Mouse (Mus musculus) neural tube, embryonic 12.5 days (tissue): Measurements from ENCODE around the gene Nmrk2. TPM values are rescaled to one million over a fixed set of nuclear protein-coding genes. Genes with fewer than 3 reads are reported as not detected.
"Not testable (repeated sequence)": the region's sequence is repeated elsewhere in the genome, so short reads cannot be mapped to it uniquely, and the experiment has no call there.

ENCODE experiments used
- ATAC-seq: fragments of 200-750 bp; cut with Nextera tagmentation; 2 replicates; pipeline ENCODE4 v1.8.0; 2017; ENCODE audit warnings: low read depth, mild to moderate bottlenecking, moderate TSS enrichment, moderate library complexity; ENCODE audit not compliant: low FRiP score
- H3K27ac ChIP-seq: fragments of 300-500 bp; sonication (generic); 2 replicates; pipeline ENCODE4 v1.5.1; 2016
- H3K27me3 ChIP-seq: fragments of 300-500 bp; sonication (generic); replicated peaks from 2 replicates; pipeline ENCODE4 v1.6.1; 2016; ENCODE audit warnings: mild to moderate bottlenecking
- H3K36me3 ChIP-seq: fragments of 300-500 bp; sonication (generic); 2 replicates; pipeline ENCODE4 v1.6.1; 2016; ENCODE audit warnings: mild to moderate bottlenecking
- H3K4me1 ChIP-seq: fragments of 300-500 bp; sonication (generic); 2 replicates; pipeline ENCODE4 v1.6.1; 2016
- H3K4me2 ChIP-seq: fragments of 300-500 bp; sonication (generic); replicated peaks from 2 replicates; pipeline ENCODE4 v1.6.1; 2016; ENCODE audit warnings: mild to moderate bottlenecking
- H3K4me3 ChIP-seq: fragments of 300-500 bp; sonication (generic); 2 replicates; pipeline ENCODE4 v1.5.1; 2016
- H3K9ac ChIP-seq: fragments of 300-500 bp; sonication (generic); 2 replicates; pipeline ENCODE4 v1.6.1; 2016; ENCODE audit warnings: mild to moderate bottlenecking
- H3K9me3 ChIP-seq: fragments of 300-500 bp; sonication (generic); 2 replicates; pipeline ENCODE4 v1.6.1; 2016; ENCODE audit warnings: mild to moderate bottlenecking
- WGBS: fragments of 180-500 bp; shearing (Covaris S2); methylation state at CpG from one replicate; pipeline ENCODE4 v1.1.7; 2016; 5-methylcytosine and 5-hydroxymethylcytosine counted together
- polyA plus RNA-seq: library from polyadenylated mRNA; unstranded; fragments of >200 nt; fragmentation: Nextera tagmentation; extraction: Ambion mirVana; gene quantifications from 2 replicates; pipeline ENCODE4 v1.2.1, GENCODE M21; 2016

Nmrk2 gene
- polyA plus RNA-seq, 1 experiment from 2014 or later: not detected

GRCm38 (mm10) chr10:81192270-81192967, 9.4 kb downstream of the Nmrk2 start:
- Histone ChIP-seq H3K4me1 (peaks cover 19% of the 10 kb centered on the region), H3K9me3 (no peaks in the 10 kb centered on the region), H3K4me2 (peak overlapping the region; percentile 96), H3K36me3 (peaks cover 26% of the 10 kb centered on the region), H3K4me3 (peak overlapping the region; percentile 67), H3K9ac (peak overlapping the region; percentile 77), H3K27ac (peak overlapping the region; percentile 94), H3K27me3 (peaks cover 36% of the 10 kb centered on the region)
- peak; percentile 82 for ATAC-seq
- under 1% methylated on average over 91 of the region's 93 CpGs for WGBS

GRCm38 (mm10) chr10:81191342-81191982, 10.4 kb downstream of the Nmrk2 start:
- no peak overlapping the region for H3K27ac ChIP-seq
- H3K4me3 ChIP-seq: peak overlapping the region; percentile 67; the same call in 1 of the 2 replicates
- H3K9ac ChIP-seq: peak overlapping the region; percentile 77; the same call in 1 of the 2 replicates

GRCm38 (mm10) chr10:81190912-81191321, 10.9 kb downstream of the Nmrk2 start:
- Histone ChIP-seq H3K27ac (no peak overlapping the region), H3K4me1 (peaks cover 19% of the 10 kb centered on the region), H3K9ac (no peak overlapping the region), H3K9me3 (no peaks in the 10 kb centered on the region), H3K4me2 (no peak overlapping the region), H3K36me3 (peaks cover 38% of the 10 kb centered on the region), H3K4me3 (no peak overlapping the region), H3K27me3 (peaks cover 22% of the 10 kb centered on the region)
- WGBS: 73% methylated on average over 6 of the region's 6 CpGs
- ATAC-seq: no peak

More at GRCm38 (mm10) chr10:81191342-81191982, 10.4 kb downstream of the Nmrk2 start:
- Histone ChIP-seq H3K4me2 (peak overlapping the region; percentile 96), H3K27me3 (peaks cover 27% of the 10 kb centered on the region), H3K9me3 (no peaks in the 10 kb centered on the region), H3K4me1 (peaks cover 19% of the 10 kb centered on the region), H3K36me3 (peaks cover 35% of the 10 kb centered on the region)
- no peak for ATAC-seq
- 88% methylated on average over 18 of the region's 18 CpGs for WGBS

GRCm38 (mm10) chr10:81190236-81190911, 11.5 kb downstream of the Nmrk2 start:
- Histone ChIP-seq H3K27me3 (peaks cover 16% of the 10 kb centered on the region), H3K9ac (no peak overlapping the region), H3K9me3 (no peaks in the 10 kb centered on the region), H3K4me3 (no peak overlapping the region), H3K27ac (no peak overlapping the region), H3K36me3 (peaks cover 43% of the 10 kb centered on the region), H3K4me1 (peaks cover 19% of the 10 kb centered on the region), H3K4me2 (no peak overlapping the region)
- no peak for ATAC-seq
- WGBS: 74% methylated on average over 31 of the region's 31 CpGs

- no peak overlapping the region for H3K4me3 ChIP-seq
- ATAC-seq: no peak
- no peak overlapping the region for H3K27ac ChIP-seq
- H3K36me3 ChIP-seq: peaks cover 48% of the 10 kb centered on the region
- no peaks in the 10 kb centered on the region for H3K9me3 ChIP-seq
- WGBS: 82% methylated on average over 26 of the region's 26 CpGs
- H3K4me2 ChIP-seq: no peak overlapping the region
- H3K9ac ChIP-seq: no peak overlapping the region
- H3K4me1 ChIP-seq: peaks cover 19% of the 10 kb centered on the region
- peaks cover 11% of the 10 kb centered on the region for H3K27me3 ChIP-seq
Measured at GRCm38 (mm10) chr10:81189821-81190220, 12.0 kb downstream of the Nmrk2 start.

GRCm38 (mm10) chr10:81187161-81187560, 14.7 kb downstream of the Nmrk2 start:
- Histone ChIP-seq H3K4me2 (no peak overlapping the region), H3K36me3 (peaks cover 60% of the 10 kb centered on the region), H3K27me3 (no peaks in the 10 kb centered on the region), H3K27ac (no peak overlapping the region), H3K9ac (no peak overlapping the region), H3K4me1 (peaks cover 11% of the 10 kb centered on the region), H3K9me3 (no peaks in the 10 kb centered on the region), H3K4me3 (no peak overlapping the region)
- 94% methylated on average over 9 of the region's 9 CpGs for WGBS
- ATAC-seq: no peak

- WGBS: 67% methylated on average over 4 of the region's 4 CpGs
- H3K4me2 ChIP-seq: no peak overlapping the region
- H3K36me3 ChIP-seq: peaks cover 67% of the 10 kb centered on the region
- no peaks in the 10 kb centered on the region for H3K9me3 ChIP-seq
- H3K4me3 ChIP-seq: no peak overlapping the region
- ATAC-seq: no peak
- no peak overlapping the region for H3K27ac ChIP-seq
- H3K9ac ChIP-seq: no peak overlapping the region
- H3K4me1 ChIP-seq: peaks cover 21% of the 10 kb centered on the region
- H3K27me3 ChIP-seq: no peaks in the 10 kb centered on the region
Measured at GRCm38 (mm10) chr10:81184765-81185164, 17.1 kb downstream of the Nmrk2 start.

GRCm38 (mm10) chr10:81183805-81184204, 18.0 kb downstream of the Nmrk2 start, which contains the start of gene 4930442H23Rik:
4930442H23Rik (minus strand) TSS chr10:81183849.
- H3K9me3 ChIP-seq: no peaks in the 10 kb centered on the region
- peak within 1 kb of the TSS; percentile 69 for H3K4me2 ChIP-seq
- H3K27ac ChIP-seq: 0 out of 2 replicates have a peak within 1 kb of the TSS, but pooled peaks have one; percentile 28
- peaks cover 74% of the 10 kb centered on the region for H3K36me3 ChIP-seq
- peak within 1 kb of the TSS; percentile 66 for H3K9ac ChIP-seq
- no peaks in the 10 kb centered on the region for H3K27me3 ChIP-seq
- peaks cover 21% of the 10 kb centered on the region for H3K4me1 ChIP-seq
- H3K4me3 ChIP-seq: peak within 1 kb of the TSS; percentile 57
- no peak for ATAC-seq
- 82% methylated on average over 5 of the region's 5 CpGs for WGBS

- peak; percentile 93 for ATAC-seq
- WGBS: 4% methylated on average over 53 of the region's 53 CpGs
- Histone ChIP-seq H3K27me3 (no peaks in the 10 kb centered on the region), H3K9me3 (no peaks in the 10 kb centered on the region), H3K4me1 (peaks cover 32% of the 10 kb centered on the region), H3K27ac (0 out of 2 replicates have a peak within 1 kb of the TSS, but pooled peaks have one; percentile 28), H3K4me2 (peak within 1 kb of the TSS; percentile 69), H3K4me3 (peak within 1 kb of the TSS; percentile 57), H3K9ac (peak within 1 kb of the TSS; percentile 66), H3K36me3 (peaks cover 81% of the 10 kb centered on the region)
Measured at GRCm38 (mm10) chr10:81182336-81183333, 19.2 kb downstream of the Nmrk2 start, which contains the start of gene Dapk3. Dapk3 (plus strand) TSS chr10:81183005.

- not testable (repeated sequence) for H3K4me3 ChIP-seq, H3K27me3 ChIP-seq, ATAC-seq, H3K27ac ChIP-seq, H3K9me3 ChIP-seq, H3K4me2 ChIP-seq, H3K9ac ChIP-seq
- peaks cover 78% of the 10 kb centered on the region for H3K36me3 ChIP-seq
- WGBS: 84% methylated on average over 12 of the region's 12 CpGs
- H3K4me1 ChIP-seq: peaks cover 36% of the 10 kb centered on the region
Measured at GRCm38 (mm10) chr10:81181860-81182259, 20.0 kb downstream of the Nmrk2 start.

GRCm38 (mm10) chr10:81180946-81181345, 20.9 kb downstream of the Nmrk2 start:
- ATAC-seq: no peak
- H3K36me3 ChIP-seq: peaks cover 71% of the 10 kb centered on the region

More at GRCm38 (mm10) chr10:81180946-81181345, 20.9 kb downstream of the Nmrk2 start:
- Histone ChIP-seq H3K4me2 (no peak overlapping the region), H3K27me3 (no peaks in the 10 kb centered on the region), H3K9me3 (no peaks in the 10 kb centered on the region), H3K27ac (no peak overlapping the region), H3K4me3 (no peak overlapping the region), H3K9ac (no peak overlapping the region), H3K4me1 (peaks cover 38% of the 10 kb centered on the region)
- WGBS: 93% methylated on average over 13 of the region's 13 CpGs
